Mouse (Mus musculus): ENCODE measurements around the gene Tmem229b. TPM values are rescaled to one million over a fixed set of nuclear protein-coding genes. Genes with fewer than 3 reads are reported as not detected.
"Not testable (repeated sequence)": the region's sequence is repeated elsewhere in the genome, so short reads cannot be mapped to it uniquely, and the experiment has no call there.

Gene Tmem229b
- polyA plus RNA-seq, 1 experiment from 2014 or later = 11.8 TPM

DNA sequence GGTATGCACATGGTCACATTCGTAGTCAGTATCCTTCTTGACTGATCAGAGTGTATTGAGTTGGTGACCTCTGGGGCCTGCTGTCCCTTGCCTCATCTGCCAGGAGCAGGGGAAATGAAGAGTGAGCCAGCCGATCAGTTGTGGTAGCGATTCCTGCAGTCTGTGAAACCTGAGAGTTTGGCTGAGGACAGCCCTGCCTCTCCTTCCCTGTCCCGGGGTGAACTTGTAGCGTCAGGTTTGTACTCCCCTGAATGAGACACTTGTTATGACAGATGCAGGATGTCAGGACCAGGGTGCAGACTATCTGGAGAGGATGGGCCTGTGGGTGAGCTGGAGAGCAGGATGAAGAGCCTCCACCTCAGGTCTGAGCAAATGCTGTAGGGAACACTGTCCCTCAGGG, 59.8 kb downstream of the Tmem229b start:
- Histone ChIP-seq H3K9ac (no peak overlapping the region), H3K9me3 (replicated peaks) (no peaks in the 10 kb centered on the region), H3K4me2 (replicated peaks) (no peak overlapping the region), H3K27me3 (no peaks in the 10 kb centered on the region), H3K4me3 (replicated peaks) (no peak overlapping the region), H3K4me1 (no peaks in the 10 kb centered on the region), H3K27ac (replicated peaks) (no peak overlapping the region), H3K36me3 (no peaks in the 10 kb centered on the region)
- ATAC-seq (ENCODE audit: insufficient number of reproducible peaks, low FRiP score, low TSS enrichment, low read depth) = no peak
- 30% methylated on average over 5 of the region's 5 CpGs for WGBS

DNA sequence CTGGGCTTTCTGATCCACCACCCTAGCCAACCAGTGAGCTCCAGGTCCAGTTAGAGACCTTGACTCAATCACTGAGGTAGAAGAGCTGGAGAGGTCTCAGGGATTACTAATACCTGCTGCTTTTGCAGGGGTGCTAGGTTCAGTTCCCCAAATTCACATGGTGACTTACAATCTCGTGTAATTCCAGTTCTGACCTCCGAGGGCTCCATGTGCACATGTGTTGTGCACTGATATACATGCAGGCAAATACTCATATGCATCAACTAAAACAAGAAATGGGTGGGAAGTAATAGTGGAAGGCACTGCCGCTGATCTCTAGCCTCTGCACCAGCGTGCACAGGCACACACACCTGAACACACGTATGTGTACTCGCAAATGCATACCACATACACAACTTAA, 60.3 kb downstream of the Tmem229b start:
- Histone ChIP-seq H3K4me3 (replicated peaks) (no peak overlapping the region), H3K9me3 (replicated peaks) (no peaks in the 10 kb centered on the region), H3K36me3 (no peaks in the 10 kb centered on the region), H3K4me2 (replicated peaks) (no peak overlapping the region), H3K27ac (replicated peaks) (no peak overlapping the region), H3K4me1 (no peaks in the 10 kb centered on the region), H3K27me3 (no peaks in the 10 kb centered on the region), H3K9ac (no peak overlapping the region)
- ATAC-seq (ENCODE audit: insufficient number of reproducible peaks, low FRiP score, low TSS enrichment, low read depth) = no peak
- WGBS = 72% methylated on average over 6 of the region's 6 CpGs

DNA sequence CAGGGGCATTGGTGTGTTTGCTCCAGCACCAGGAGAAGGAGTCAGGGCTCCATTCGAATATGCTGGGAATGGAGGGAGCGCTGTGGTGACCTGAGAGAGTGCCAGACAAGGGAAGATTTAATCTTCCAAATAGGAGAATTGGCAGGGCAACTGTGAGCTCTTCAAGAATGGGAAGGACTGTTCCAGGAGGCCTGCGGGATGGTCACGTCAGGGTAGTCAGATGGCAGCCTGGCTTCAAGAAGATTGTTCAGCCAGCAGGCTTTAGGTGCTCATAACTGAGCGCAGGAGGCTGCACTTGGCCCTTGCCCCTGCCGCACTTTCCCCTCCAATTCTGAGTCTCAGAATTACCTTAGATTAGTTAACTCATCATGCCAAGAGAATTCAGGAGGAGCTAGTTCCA, 64.5 kb downstream of the Tmem229b start:
- H3K4me3 ChIP-seq (replicated peaks) = no peak overlapping the region
- no peak overlapping the region for H3K27ac ChIP-seq (replicated peaks)
- ATAC-seq (ENCODE audit: insufficient number of reproducible peaks, low FRiP score, low TSS enrichment, low read depth) = no peak
- no peaks in the 10 kb centered on the region for H3K9me3 ChIP-seq (replicated peaks)
- 82% methylated on average over 6 of the region's 6 CpGs for WGBS
- no peaks in the 10 kb centered on the region for H3K4me1 ChIP-seq
- H3K9ac ChIP-seq = no peak overlapping the region
- H3K4me2 ChIP-seq (replicated peaks) = no peak overlapping the region
- no peaks in the 10 kb centered on the region for H3K27me3 ChIP-seq
- no peaks in the 10 kb centered on the region for H3K36me3 ChIP-seq

DNA sequence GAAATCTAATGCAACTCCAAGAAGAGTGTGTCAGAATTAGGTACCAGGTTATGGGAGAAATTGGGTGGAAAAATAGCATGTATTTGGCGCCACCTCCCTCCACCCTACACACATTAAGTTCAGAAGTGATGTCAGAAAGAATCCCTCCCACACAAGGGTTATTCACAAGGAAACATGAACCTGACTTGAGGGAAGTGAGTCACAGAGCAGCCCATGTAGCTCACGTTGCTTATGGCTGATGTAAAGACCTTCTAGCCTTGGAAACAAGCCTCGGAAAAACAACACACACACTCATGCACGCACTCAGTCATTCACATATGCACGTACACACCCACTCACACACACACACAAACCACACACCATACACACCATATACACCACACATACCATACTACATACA, 67.3 kb downstream of the Tmem229b start:
- no peak overlapping the region for H3K27ac ChIP-seq (replicated peaks)
- no peak overlapping the region for H3K9ac ChIP-seq
- no peaks in the 10 kb centered on the region for H3K4me1 ChIP-seq
- H3K4me3 ChIP-seq (replicated peaks) = no peak overlapping the region
- no peak overlapping the region for H3K4me2 ChIP-seq (replicated peaks)
- no peaks in the 10 kb centered on the region for H3K36me3 ChIP-seq
- H3K27me3 ChIP-seq = no peaks in the 10 kb centered on the region
- WGBS = 80% methylated on average over 5 of the region's 5 CpGs
- no peak for ATAC-seq (ENCODE audit: insufficient number of reproducible peaks, low FRiP score, low TSS enrichment, low read depth)
- no peaks in the 10 kb centered on the region for H3K9me3 ChIP-seq (replicated peaks)

DNA sequence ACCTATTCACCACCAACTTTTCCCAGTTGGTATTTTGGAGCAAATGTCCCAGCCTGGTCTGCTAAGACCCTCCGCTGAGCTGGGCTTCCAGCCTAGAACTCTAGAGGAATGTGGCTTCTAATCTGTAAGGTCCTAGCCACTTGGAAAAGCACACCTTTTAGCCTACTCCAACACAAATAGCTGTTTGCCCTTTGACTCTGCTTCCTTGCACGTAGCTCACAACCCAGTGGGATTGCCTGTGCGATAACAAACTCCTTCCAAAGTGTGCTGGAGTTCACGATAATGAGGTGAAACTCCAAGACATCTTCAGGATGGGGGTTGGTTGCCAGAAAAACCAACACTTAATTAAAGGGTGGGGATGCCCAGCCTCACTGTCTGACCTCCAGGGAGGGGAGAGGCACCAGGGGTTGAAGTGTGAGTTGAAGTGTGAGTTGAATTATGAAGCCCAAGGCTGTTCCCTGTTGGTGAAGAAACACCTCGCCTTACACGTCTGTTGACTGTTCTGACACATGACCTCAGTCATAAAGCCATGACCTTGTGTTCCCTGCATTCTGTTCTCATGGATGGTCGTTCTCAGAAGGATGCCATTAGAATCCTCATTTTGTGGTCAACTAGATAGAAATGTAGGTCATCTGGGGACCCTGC, 67.9 kb downstream of the Tmem229b start:
- Histone ChIP-seq H3K27me3 (no peaks in the 10 kb centered on the region), H3K4me1 (no peaks in the 10 kb centered on the region), H3K36me3 (no peaks in the 10 kb centered on the region), H3K27ac (replicated peaks) (no peak overlapping the region), H3K9ac (no peak overlapping the region), H3K4me2 (replicated peaks) (no peak overlapping the region), H3K4me3 (replicated peaks) (no peak overlapping the region), H3K9me3 (replicated peaks) (no peaks in the 10 kb centered on the region)
- no peak for ATAC-seq (ENCODE audit: insufficient number of reproducible peaks, low FRiP score, low TSS enrichment, low read depth)
- WGBS = 72% methylated on average over 7 of the region's 7 CpGs

DNA sequence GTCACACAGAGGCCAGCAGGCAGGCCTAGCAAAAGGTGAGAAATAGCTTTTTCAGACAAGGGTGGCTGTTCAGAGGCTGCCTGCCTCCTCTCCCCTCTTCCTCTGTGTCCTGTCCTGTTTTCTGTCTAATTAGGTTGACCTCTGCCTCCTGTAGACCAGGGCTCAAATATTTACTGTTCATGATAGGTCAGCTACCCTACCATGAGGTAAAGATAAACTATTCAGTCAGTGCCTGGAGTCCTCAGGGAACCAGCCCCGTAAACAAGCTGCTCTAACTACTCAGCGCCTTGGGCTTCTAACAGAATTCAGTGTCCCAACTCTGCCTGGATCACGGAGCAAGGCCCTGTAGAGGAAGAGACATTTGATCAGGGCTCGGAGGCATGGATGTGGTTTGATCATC, 70.9 kb downstream of the Tmem229b start:
- H3K27me3 ChIP-seq = no peaks in the 10 kb centered on the region
- H3K4me2 ChIP-seq (replicated peaks) = no peak overlapping the region
- no peak overlapping the region for H3K27ac ChIP-seq (replicated peaks)
- no peak for ATAC-seq (ENCODE audit: insufficient number of reproducible peaks, low FRiP score, low TSS enrichment, low read depth)
- WGBS = 29% methylated on average over 4 of the region's 4 CpGs
- no peaks in the 10 kb centered on the region for H3K4me1 ChIP-seq
- H3K4me3 ChIP-seq (replicated peaks) = no peak overlapping the region
- H3K9ac ChIP-seq = no peak overlapping the region
- H3K9me3 ChIP-seq (replicated peaks) = no peaks in the 10 kb centered on the region
- no peaks in the 10 kb centered on the region for H3K36me3 ChIP-seq

DNA sequence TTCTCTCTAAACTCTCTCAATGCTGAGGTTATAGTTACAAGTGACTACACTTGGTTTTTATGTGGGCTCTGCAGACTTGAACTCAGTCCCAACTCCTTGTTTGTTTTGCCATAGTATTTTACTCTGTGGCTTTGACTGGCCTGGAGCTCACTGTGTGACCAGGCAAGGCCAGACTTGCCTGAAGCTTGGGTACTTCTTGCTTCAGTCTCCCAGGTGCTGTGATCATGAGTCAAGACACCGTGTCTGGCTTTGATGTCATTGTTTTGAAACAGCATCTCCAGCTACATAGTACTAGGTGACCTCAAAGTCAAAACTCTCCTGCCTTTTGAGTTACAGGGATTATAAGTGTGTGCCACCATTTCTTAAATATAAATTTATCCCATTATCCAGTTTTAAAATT, 77.5 kb downstream of the Tmem229b start:
- Histone ChIP-seq H3K9me3 (replicated peaks) (no peaks in the 10 kb centered on the region), H3K4me3 (replicated peaks) (no peak overlapping the region), H3K4me2 (replicated peaks) (no peak overlapping the region), H3K27ac (replicated peaks) (no peak overlapping the region), H3K27me3 (no peaks in the 10 kb centered on the region), H3K9ac (no peak overlapping the region), H3K4me1 (no peaks in the 10 kb centered on the region), H3K36me3 (no peaks in the 10 kb centered on the region)
- WGBS = 75% methylated on average over 1 of the region's 1 CpGs
- no peak for ATAC-seq (ENCODE audit: insufficient number of reproducible peaks, low FRiP score, low TSS enrichment, low read depth)

DNA sequence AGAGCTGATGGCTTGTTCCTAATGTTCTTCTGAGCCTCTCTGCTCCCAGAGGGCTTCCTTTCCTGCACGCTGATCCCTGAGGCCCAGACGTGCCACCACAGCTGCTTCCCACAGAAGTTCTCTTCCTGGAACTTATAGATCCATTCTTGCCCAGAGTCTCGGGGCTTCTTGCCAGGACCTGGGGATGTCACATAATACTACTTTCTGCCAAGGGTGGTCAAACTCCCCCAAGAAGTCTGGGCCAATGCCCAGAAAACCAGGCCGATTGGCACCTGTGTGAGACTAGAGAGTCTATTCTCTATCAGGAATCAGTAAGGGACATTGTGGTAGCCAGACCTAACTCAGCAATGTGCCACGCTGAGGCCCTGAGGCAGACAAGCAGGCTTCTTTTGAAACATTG, 80.1 kb downstream of the Tmem229b start:
- no peak overlapping the region for H3K9ac ChIP-seq
- ATAC-seq (ENCODE audit: insufficient number of reproducible peaks, low FRiP score, low TSS enrichment, low read depth) = no peak
- H3K4me3 ChIP-seq (replicated peaks) = no peak overlapping the region
- H3K9me3 ChIP-seq (replicated peaks) = no peaks in the 10 kb centered on the region
- no peaks in the 10 kb centered on the region for H3K36me3 ChIP-seq
- H3K4me2 ChIP-seq (replicated peaks) = no peak overlapping the region
- H3K27ac ChIP-seq (replicated peaks) = no peak overlapping the region
- no peaks in the 10 kb centered on the region for H3K27me3 ChIP-seq
- H3K4me1 ChIP-seq = no peaks in the 10 kb centered on the region
- WGBS = 45% methylated on average over 5 of the region's 5 CpGs

DNA sequence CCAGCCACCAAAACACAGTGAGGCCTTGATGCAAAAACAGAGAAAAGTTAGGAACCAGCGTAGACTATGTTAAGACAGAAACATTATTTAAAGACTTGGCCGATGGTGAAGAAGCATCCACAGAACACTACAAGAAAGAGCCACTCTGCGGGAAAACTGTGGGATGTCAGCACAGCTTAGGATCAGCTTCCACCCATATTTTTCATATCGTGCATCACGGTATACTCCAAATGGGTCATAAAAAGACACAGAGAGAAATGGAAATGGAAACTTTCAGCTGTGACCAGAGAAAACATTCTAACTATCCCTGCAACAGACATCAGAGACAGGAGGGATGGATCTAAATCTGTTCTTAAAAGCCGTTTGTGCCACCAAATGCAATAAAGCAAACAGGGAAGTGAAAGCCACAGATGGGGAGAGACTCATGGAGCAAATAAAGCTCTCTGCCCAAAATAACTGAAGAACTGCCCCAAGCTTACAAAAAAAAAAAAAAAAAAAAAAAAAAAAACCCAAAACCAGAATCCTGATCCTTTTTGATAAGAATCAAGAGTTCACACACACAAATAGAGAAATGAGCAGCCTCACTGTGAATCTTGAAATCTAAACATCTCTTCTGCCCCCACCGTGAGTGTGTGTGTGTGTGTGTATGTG, 83.8 kb downstream of the Tmem229b start:
- H3K9ac ChIP-seq = no peak overlapping the region
- H3K36me3 ChIP-seq = no peaks in the 10 kb centered on the region
- ATAC-seq (ENCODE audit: insufficient number of reproducible peaks, low FRiP score, low TSS enrichment, low read depth) = no peak
- H3K4me1 ChIP-seq = peaks cover 9% of the 10 kb centered on the region; the same call in 1 of the 2 replicates
- H3K27ac ChIP-seq (replicated peaks) = no peak overlapping the region
- no peak overlapping the region for H3K4me2 ChIP-seq (replicated peaks)
- H3K9me3 ChIP-seq (replicated peaks) = no peaks in the 10 kb centered on the region
- WGBS = 76% methylated on average over 7 of the region's 7 CpGs
- no peak overlapping the region for H3K4me3 ChIP-seq (replicated peaks)
- H3K27me3 ChIP-seq = no peaks in the 10 kb centered on the region

DNA sequence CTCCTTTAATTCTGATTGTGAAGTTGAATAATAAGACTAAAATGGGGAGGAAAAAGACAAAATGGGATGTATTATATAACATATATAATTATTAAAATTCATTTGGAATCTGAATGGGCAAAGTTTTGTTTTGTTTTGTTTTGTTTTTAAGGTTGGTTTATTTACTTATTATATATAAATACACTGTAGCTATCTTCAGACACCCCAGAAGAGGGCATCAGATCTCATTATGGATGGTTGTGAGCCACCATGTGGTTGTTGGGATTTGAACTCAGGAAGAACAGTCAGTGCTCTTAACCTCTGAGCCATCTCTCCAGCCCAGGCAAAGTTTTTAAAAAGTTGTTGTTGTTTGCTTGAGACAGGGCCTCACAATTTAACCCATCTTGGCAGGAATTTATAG, 84.5 kb downstream of the Tmem229b start:
- H3K9ac ChIP-seq; H3K27me3 ChIP-seq; H3K4me2 ChIP-seq (replicated peaks); H3K27ac ChIP-seq (replicated peaks); H3K4me3 ChIP-seq (replicated peaks); H3K9me3 ChIP-seq (replicated peaks); ATAC-seq (ENCODE audit: insufficient number of reproducible peaks, low FRiP score, low TSS enrichment, low read depth); H3K36me3 ChIP-seq: not testable (repeated sequence)
- peaks cover 13% of the 10 kb centered on the region; the same call in 1 of the 2 replicates for H3K4me1 ChIP-seq

DNA sequence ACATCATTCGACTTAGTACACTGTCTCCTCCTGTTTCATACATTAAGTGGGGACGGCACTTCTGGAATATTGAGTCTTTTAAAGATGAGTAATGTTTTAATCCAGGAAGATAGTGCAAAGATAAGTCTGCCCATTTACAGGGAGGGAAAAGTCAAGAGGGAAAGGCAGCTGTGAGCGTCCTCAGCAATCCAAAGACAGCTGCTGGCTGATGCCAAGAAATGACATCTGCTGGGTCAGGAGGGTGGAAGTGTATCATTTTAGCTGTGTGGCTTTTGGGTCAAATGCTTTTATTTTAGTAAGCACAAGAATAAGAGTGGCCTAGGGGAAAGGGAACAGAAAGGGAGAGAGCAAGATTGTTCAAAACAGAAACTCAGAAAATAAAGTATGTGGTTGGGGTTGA, 85.4 kb downstream of the Tmem229b start:
- peaks cover 13% of the 10 kb centered on the region; the same call in 1 of the 2 replicates for H3K4me1 ChIP-seq

DNA sequence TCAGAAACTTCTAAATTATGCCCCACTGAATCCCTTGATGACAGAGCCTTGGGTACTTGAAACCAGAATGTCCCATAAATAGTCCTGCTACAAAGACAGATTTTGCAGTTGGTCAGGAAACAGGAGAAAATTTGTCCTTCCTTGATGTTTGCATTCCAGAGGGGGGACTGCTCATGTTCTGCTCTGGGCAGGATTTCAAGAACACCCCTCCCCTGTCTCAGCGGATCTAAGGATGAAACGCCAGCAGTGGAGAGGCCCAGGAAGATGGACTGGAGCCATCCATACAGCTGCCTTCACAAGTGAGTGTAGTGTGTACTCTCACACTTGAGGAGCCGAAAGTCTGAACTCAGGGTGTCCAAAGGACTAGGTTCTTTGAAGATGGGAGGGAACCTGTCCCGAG, 86.0 kb downstream of the Tmem229b start:
- no peaks in the 10 kb centered on the region for H3K9me3 ChIP-seq (replicated peaks)
- no peak overlapping the region for H3K4me2 ChIP-seq (replicated peaks)
- H3K4me1 ChIP-seq = peaks cover 13% of the 10 kb centered on the region; the same call in 1 of the 2 replicates
- H3K36me3 ChIP-seq = no peaks in the 10 kb centered on the region
- peak; percentile 79 for ATAC-seq (ENCODE audit: insufficient number of reproducible peaks, low FRiP score, low TSS enrichment, low read depth)
- WGBS = 41% methylated on average over 4 of the region's 4 CpGs
- no peak overlapping the region for H3K9ac ChIP-seq
- H3K4me3 ChIP-seq (replicated peaks) = no peak overlapping the region
- H3K27me3 ChIP-seq = no peaks in the 10 kb centered on the region
- H3K27ac ChIP-seq (replicated peaks) = 0 out of 2 replicates have a peak overlapping the region, but pooled peaks have one; percentile 22

More for the DNA sequence above, 85.4 kb downstream of the Tmem229b start:
- H3K27me3 ChIP-seq = no peaks in the 10 kb centered on the region
- H3K4me3 ChIP-seq (replicated peaks) = no peak overlapping the region
- H3K36me3 ChIP-seq = no peaks in the 10 kb centered on the region
- H3K9me3 ChIP-seq (replicated peaks) = no peaks in the 10 kb centered on the region
- ATAC-seq (ENCODE audit: insufficient number of reproducible peaks, low FRiP score, low TSS enrichment, low read depth) = no peak
- H3K27ac ChIP-seq (replicated peaks) = no peak overlapping the region
- H3K4me2 ChIP-seq (replicated peaks) = no peak overlapping the region
- H3K9ac ChIP-seq = no peak overlapping the region
- 60% methylated on average over 3 of the region's 3 CpGs for WGBS

Measured in embryonic facial prominence, embryonic 15.5 days (tissue).